Mouse (Mus musculus) neural tube, embryonic 14.5 days (tissue): ENCODE measurements around the gene Castor1. TPM values are rescaled to one million over a fixed set of nuclear protein-coding genes. Genes with fewer than 3 reads are reported as not detected.

ENCODE experiments used
- ATAC-seq: fragments of 200-750 bp; cut with Nextera tagmentation; 2 replicates; pipeline ENCODE4 v1.8.0; 2017; ENCODE audit warnings: low read depth, mild to moderate bottlenecking, moderate TSS enrichment, moderate library complexity
- H3K27ac ChIP-seq: fragments of 300-500 bp; sonication (generic); 2 replicates; pipeline ENCODE4 v1.5.1; 2014; ENCODE audit warnings: low read depth, mild to moderate bottlenecking, control low read depth, low read length, moderate library complexity, mixed read lengths
- H3K27me3 ChIP-seq: fragments of 300-500 bp; sonication (generic); 2 replicates; pipeline ENCODE4 v1.6.1; 2014; ENCODE audit warnings: low read length; ENCODE audit not compliant: control insufficient read depth, insufficient read depth
- H3K36me3 ChIP-seq: fragments of 300-500 bp; sonication (generic); 2 replicates; pipeline ENCODE4 v1.6.1; 2014; ENCODE audit warnings: low read length, mixed read lengths; ENCODE audit not compliant: control insufficient read depth, insufficient read depth
- H3K4me1 ChIP-seq: fragments of 300-500 bp; sonication (generic); 2 replicates; pipeline ENCODE4 v1.6.1; 2014; ENCODE audit warnings: low read length; ENCODE audit not compliant: control insufficient read depth, insufficient read depth
- H3K4me2 ChIP-seq: fragments of 300-500 bp; sonication (generic); 2 replicates; pipeline ENCODE4 v1.6.1; 2014; ENCODE audit warnings: mild to moderate bottlenecking, low read depth, low read length, control low read depth
- H3K4me3 ChIP-seq: fragments of 300-500 bp; sonication (generic); 2 replicates; pipeline ENCODE4 v1.5.1; 2014; ENCODE audit warnings: low read depth, low read length, control low read depth, mixed read lengths
- H3K9ac ChIP-seq: fragments of 300-500 bp; sonication (generic); replicated peaks from 2 replicates; pipeline ENCODE4 v1.6.1; 2014; ENCODE audit warnings: low read depth, mild to moderate bottlenecking, control low read depth, low read length, mixed read lengths
- H3K9me3 ChIP-seq: fragments of 300-500 bp; sonication (generic); 2 replicates; pipeline ENCODE4 v1.6.1; 2016; ENCODE audit warnings: low read length; ENCODE audit not compliant: control insufficient read depth
- WGBS: fragments of 180-500 bp; shearing (Covaris S2); extraction: QIAGEN DNeasy Blood & Tissue Kit; methylation state at CpG from one replicate; pipeline ENCODE4 v1.1.7; 2014; 5-methylcytosine and 5-hydroxymethylcytosine counted together
- polyA plus RNA-seq: library from polyadenylated mRNA; unstranded; fragments of >200 nt; fragmentation: Nextera tagmentation; extraction: Ambion mirVana; gene quantifications from 2 replicates; pipeline ENCODE4 v1.2.1, GENCODE M21; 2014

The Castor1 gene
- polyA plus RNA-seq, 1 experiment from 2014 or later: 3.0 TPM

GRCm38 (mm10) chr11:4235665-4236545 is 17.9 kb downstream of the Castor1 start, which contains the start of gene Osm:
Gene Osm (plus strand): TSS chr11:4236420.
- no peak for ATAC-seq

GRCm38 (mm10) chr11:4236546-4237067 is 18.6 kb downstream of the Castor1 start:
- Histone ChIP-seq H3K4me1 (no peaks in the 10 kb centered on the region), H3K9ac (no peak overlapping the region), H3K4me3 (no peak overlapping the region), H3K9me3 (no peaks in the 10 kb centered on the region), H3K4me2 (no peak overlapping the region), H3K36me3 (no peaks in the 10 kb centered on the region), H3K27ac (no peak overlapping the region), H3K27me3 (no peaks in the 10 kb centered on the region)
- ATAC-seq: no peak
- WGBS: 93% methylated on average over 21 of the region's 21 CpGs

More at GRCm38 (mm10) chr11:4235665-4236545, 17.9 kb downstream of the Castor1 start, which contains the start of gene Osm:
- 80% methylated on average over 16 of the region's 16 CpGs for WGBS
- Histone ChIP-seq H3K4me1 (no peaks in the 10 kb centered on the region), H3K27ac (no peak within 1 kb of the TSS), H3K9me3 (no peaks in the 10 kb centered on the region), H3K9ac (no peak within 1 kb of the TSS), H3K4me2 (no peak within 1 kb of the TSS), H3K36me3 (no peaks in the 10 kb centered on the region), H3K27me3 (no peaks in the 10 kb centered on the region), H3K4me3 (no peak within 1 kb of the TSS)

GRCm38 (mm10) chr11:4237389-4237912 is 19.4 kb downstream of the Castor1 start:
- no peak for ATAC-seq
- Histone ChIP-seq H3K4me3 (no peak overlapping the region), H3K36me3 (no peaks in the 10 kb centered on the region), H3K4me2 (no peak overlapping the region), H3K4me1 (no peaks in the 10 kb centered on the region), H3K9me3 (no peaks in the 10 kb centered on the region), H3K27ac (no peak overlapping the region), H3K9ac (no peak overlapping the region), H3K27me3 (no peaks in the 10 kb centered on the region)
- WGBS: 86% methylated on average over 18 of the region's 18 CpGs

GRCm38 (mm10) chr11:4238167-4238566 is 20.1 kb downstream of the Castor1 start:
- Histone ChIP-seq H3K9ac (no peak overlapping the region), H3K27me3 (no peaks in the 10 kb centered on the region), H3K4me2 (no peak overlapping the region), H3K36me3 (no peaks in the 10 kb centered on the region), H3K4me1 (no peaks in the 10 kb centered on the region), H3K9me3 (no peaks in the 10 kb centered on the region), H3K4me3 (no peak overlapping the region), H3K27ac (no peak overlapping the region)
- WGBS: 89% methylated on average over 6 of the region's 6 CpGs
- no peak for ATAC-seq

- 90% methylated on average over 23 of the region's 23 CpGs for WGBS
Measured at GRCm38 (mm10) chr11:4239691-4240090, 21.7 kb downstream of the Castor1 start.

GRCm38 (mm10) chr11:4240151-4240550 is 22.1 kb downstream of the Castor1 start:
- ATAC-seq: no peak
- Histone ChIP-seq H3K4me2 (no peak overlapping the region), H3K4me3 (no peak overlapping the region), H3K4me1 (no peaks in the 10 kb centered on the region), H3K9ac (no peak overlapping the region), H3K9me3 (no peaks in the 10 kb centered on the region), H3K36me3 (no peaks in the 10 kb centered on the region), H3K27ac (no peak overlapping the region), H3K27me3 (no peaks in the 10 kb centered on the region)
- 80% methylated on average over 7 of the region's 7 CpGs for WGBS

More at GRCm38 (mm10) chr11:4239691-4240090, 21.7 kb downstream of the Castor1 start:
- H3K9me3 ChIP-seq: no peaks in the 10 kb centered on the region
- no peaks in the 10 kb centered on the region for H3K4me1 ChIP-seq
- no peak overlapping the region for H3K4me3 ChIP-seq
- H3K27ac ChIP-seq: no peak overlapping the region
- no peak for ATAC-seq
- no peak overlapping the region for H3K9ac ChIP-seq
- no peaks in the 10 kb centered on the region for H3K36me3 ChIP-seq
- no peaks in the 10 kb centered on the region for H3K27me3 ChIP-seq
- H3K4me2 ChIP-seq: no peak overlapping the region

- no peak for ATAC-seq
Measured at GRCm38 (mm10) chr11:4241180-4241579, 23.2 kb downstream of the Castor1 start.

GRCm38 (mm10) chr11:4246126-4246525 is 28.1 kb downstream of the Castor1 start:
- Histone ChIP-seq H3K27me3 (no peaks in the 10 kb centered on the region), H3K27ac (no peak overlapping the region), H3K9me3 (no peaks in the 10 kb centered on the region), H3K4me2 (no peak overlapping the region), H3K36me3 (no peaks in the 10 kb centered on the region), H3K4me3 (no peak overlapping the region), H3K9ac (no peak overlapping the region), H3K4me1 (no peaks in the 10 kb centered on the region)
- no peak for ATAC-seq
- 76% methylated on average over 6 of the region's 6 CpGs for WGBS

More at GRCm38 (mm10) chr11:4241180-4241579, 23.2 kb downstream of the Castor1 start:
- WGBS: 78% methylated on average over 4 of the region's 4 CpGs
- Histone ChIP-seq H3K4me3 (no peak overlapping the region), H3K27me3 (no peaks in the 10 kb centered on the region), H3K9me3 (no peaks in the 10 kb centered on the region), H3K4me2 (no peak overlapping the region), H3K36me3 (no peaks in the 10 kb centered on the region), H3K9ac (no peak overlapping the region), H3K27ac (no peak overlapping the region), H3K4me1 (no peaks in the 10 kb centered on the region)

- no peaks in the 10 kb centered on the region for H3K27me3 ChIP-seq
- no peaks in the 10 kb centered on the region for H3K4me1 ChIP-seq
- 87% methylated on average over 4 of the region's 4 CpGs for WGBS
- no peaks in the 10 kb centered on the region for H3K36me3 ChIP-seq
- H3K27ac ChIP-seq: no peak overlapping the region
- ATAC-seq: no peak
- no peak overlapping the region for H3K4me3 ChIP-seq
- H3K9me3 ChIP-seq: no peaks in the 10 kb centered on the region
- no peak overlapping the region for H3K9ac ChIP-seq
- H3K4me2 ChIP-seq: no peak overlapping the region
Measured at GRCm38 (mm10) chr11:4246623-4247022, 28.6 kb downstream of the Castor1 start.
